Mouse (Mus musculus): Measurements from ENCODE around the gene Scaf4.

DNA sequence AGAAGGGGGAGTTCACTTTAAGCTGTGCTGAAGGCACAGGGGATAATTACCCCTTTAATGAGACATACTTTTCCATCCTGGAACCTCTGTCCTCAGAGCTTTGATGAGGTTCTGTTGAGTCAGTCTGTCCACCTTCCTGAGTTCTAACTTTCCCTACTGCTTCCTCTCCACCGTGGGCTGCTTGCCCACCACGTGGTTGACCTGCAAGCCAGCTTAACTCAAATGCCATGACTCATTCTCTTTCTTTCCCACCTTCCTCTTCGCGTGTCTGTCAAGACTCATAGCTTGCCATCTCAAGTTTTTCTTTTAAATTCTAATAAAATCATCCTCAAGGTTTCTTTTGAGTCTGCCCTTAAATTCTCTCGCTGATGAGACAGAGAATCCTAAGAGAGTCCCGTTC, 103.3 kb downstream of the Scaf4 start:
- TF ChIP-seq POLR2A (IDR thresholded peaks at IDR 0.05; ENCODE audit: low read depth, low read length) (no peak), CTCF (conservative IDR thresholded peaks at IDR 0.05; ENCODE audit: insufficient read depth, insufficient read length, low read depth, low read length) (no peak)

All from kidney, adult 2 months (tissue).